Mouse (Mus musculus) left cerebral cortex, adult 18-20 months (tissue): ENCODE measurements at regions not wholly inside any gene's neighbourhood (a gene's known extent, or its start where the extent isn't known, plus 50 kb on each side); places are given as distances from the start of the nearest gene placed in this dataset.
"Not testable (repeated sequence)": the region's sequence is repeated elsewhere in the genome, so short reads cannot be mapped to it uniquely, and the experiment has no call there.

Experiments used
- DNase-seq, 2 experiments: peaks; one replicate each; pipeline ENCODE4 v3.0.0; 2021 to 2022; ENCODE audit warnings: low spot score in 2 of 2, mixed read lengths in 1 of 2

- DNase-seq, result not testable (repeated sequence)
These were observed 87.2 kb downstream of the Catsperg2 start for GRCm38 (mm10) chr7:29639591-29639990.

GRCm38 (mm10) chr7:29602356-29602755 is 83.9 kb upstream of the Sipa1l3 start:
- no peak for DNase-seq

- no peak for DNase-seq
These were observed 82.9 kb upstream of the Sipa1l3 start for GRCm38 (mm10) chr7:29601337-29601736.

GRCm38 (mm10) chr7:29597291-29597690 is 78.8 kb upstream of the Sipa1l3 start:
- peak; percentile 16 to 63 for DNase-seq

GRCm38 (mm10) chr7:29578128-29578527 is 59.7 kb upstream of the Sipa1l3 start:
- DNase-seq, result no peak

- DNase-seq, result no peak
These were observed 57.2 kb upstream of the Sipa1l3 start for GRCm38 (mm10) chr7:29575606-29576005.
